Mouse (Mus musculus) urinary bladder, adult 2 months (tissue): Measurements from ENCODE around the gene Gpbp1. TPM values are rescaled to one million over a fixed set of nuclear protein-coding genes. Genes with fewer than 3 reads are reported as not detected.

Experiments used
- polyA plus RNA-seq: library from polyadenylated mRNA; depleted of rRNA; stranded (reverse); fragments of >200 nt; gene quantifications from 2 replicates; pipeline ENCODE4 v1.2.3, GENCODE M21; 2012; rRNA removed

Gene Gpbp1
- polyA plus RNA-seq, 1 experiment, result 36.1 TPM

Other genes starting within 250 kb of the Gpbp1 start
- gene Actbl2, start 235.1 kb downstream of the Gpbp1 start, polyA plus RNA-seq, result 0.04 and 0.07 TPM in 2 replicates
- not detected in 2 replicates for gene Gm49496, start 59.8 kb upstream of the Gpbp1 start, polyA plus RNA-seq
- gene Gm10198, start 102.7 kb upstream of the Gpbp1 start, polyA plus RNA-seq, result not detected in 2 replicates
- gene Mier3, start 190.9 kb upstream of the Gpbp1 start, polyA plus RNA-seq, result 11.0 and 11.9 TPM in 2 replicates